Mouse (Mus musculus) heart, embryonic 13.5 days (tissue): ENCODE data around the gene Hcn4. TPM values are rescaled to one million over a fixed set of nuclear protein-coding genes. Genes with fewer than 3 reads are reported as not detected.

Experiments
- ATAC-seq: fragments of 200-750 bp; cut with Nextera tagmentation; 2 replicates; pipeline ENCODE4 v1.8.0; 2017; ENCODE audit warnings: moderate TSS enrichment; ENCODE audit not compliant: insufficient number of reproducible peaks, low FRiP score, low TSS enrichment; ENCODE audit errors: extremely low read depth
- H3K27ac ChIP-seq: fragments of 300-500 bp; sonication (generic); replicated peaks from 2 replicates; pipeline ENCODE4 v1.5.1; 2015; ENCODE audit warnings: moderate library complexity, mild to moderate bottlenecking, inconsistent platforms
- H3K27me3 ChIP-seq: fragments of 300-500 bp; sonication (generic); replicated peaks from 2 replicates; pipeline ENCODE4 v1.6.1; 2015; ENCODE audit warnings: mild to moderate bottlenecking, inconsistent platforms
- H3K36me3 ChIP-seq: fragments of 300-500 bp; sonication (generic); 2 replicates; pipeline ENCODE4 v1.6.1; 2015; ENCODE audit warnings: mild to moderate bottlenecking, inconsistent platforms
- H3K4me1 ChIP-seq: fragments of 300-500 bp; sonication (generic); 2 replicates; pipeline ENCODE4 v1.6.1; 2015; ENCODE audit warnings: inconsistent platforms
- H3K4me2 ChIP-seq: fragments of 300-500 bp; sonication (generic); 2 replicates; pipeline ENCODE4 v1.6.1; 2015; ENCODE audit warnings: inconsistent platforms, mild to moderate bottlenecking, moderate library complexity
- H3K4me3 ChIP-seq: fragments of 300-500 bp; sonication (generic); 2 replicates; pipeline ENCODE4 v1.5.1; 2015; ENCODE audit warnings: moderate library complexity, mild to moderate bottlenecking, inconsistent platforms
- H3K9ac ChIP-seq: fragments of 300-500 bp; sonication (generic); 2 replicates; pipeline ENCODE4 v1.6.1; 2015; ENCODE audit warnings: inconsistent platforms, mild to moderate bottlenecking, moderate library complexity
- H3K9me3 ChIP-seq: fragments of 300-500 bp; sonication (generic); 2 replicates; pipeline ENCODE4 v1.6.1; 2016; ENCODE audit warnings: inconsistent platforms
- WGBS: fragments of 180-500 bp; shearing (Covaris S2); methylation state at CpG from one replicate; pipeline ENCODE4 v1.1.7; 2015; ENCODE audit warnings: mixed read lengths; 5-methylcytosine and 5-hydroxymethylcytosine counted together
- polyA plus RNA-seq: library from polyadenylated mRNA; unstranded; fragments of >200 nt; fragmentation: Nextera tagmentation; extraction: Ambion mirVana; gene quantifications from 2 replicates; pipeline ENCODE4 v1.2.1, GENCODE M21; 2015

The Hcn4 gene
- polyA plus RNA-seq, 1 experiment from 2014 or later: 1.8 TPM

DNA sequence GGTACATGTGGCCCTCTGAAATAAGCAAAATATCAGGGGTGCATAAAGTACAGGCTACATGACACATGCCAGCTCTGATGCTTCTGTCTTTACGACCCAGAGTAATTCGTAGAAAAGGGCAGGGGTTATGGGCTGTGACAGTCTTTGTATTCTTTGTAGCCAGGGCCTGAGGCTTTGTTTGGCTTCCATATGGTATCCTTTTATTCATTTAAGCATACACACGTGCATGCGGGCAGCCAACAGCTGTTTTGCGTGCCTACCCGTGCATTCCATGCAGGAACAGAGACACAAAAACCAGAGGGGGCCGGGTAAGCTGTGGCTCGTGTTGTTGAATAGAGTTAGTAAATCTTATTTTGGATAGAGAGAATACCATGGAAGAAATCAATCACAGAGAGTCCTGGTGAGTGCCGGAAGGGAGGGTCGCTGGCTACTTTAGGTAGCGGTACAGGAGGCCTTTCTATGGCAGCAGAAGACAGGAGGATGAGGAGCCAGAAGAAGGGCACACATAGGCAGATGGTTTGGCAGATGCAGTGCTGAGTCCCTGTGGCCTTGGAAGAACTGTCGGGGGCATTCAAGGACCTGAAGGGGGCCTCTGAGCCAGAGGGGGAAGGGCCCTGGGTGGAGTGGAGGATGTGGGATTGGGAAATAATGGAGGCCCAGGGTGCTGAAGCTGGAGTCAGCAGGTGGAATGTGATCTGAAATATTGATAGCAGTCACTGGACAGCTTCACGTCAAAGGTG lies 26.5 kb downstream of the Hcn4 start:
- no peak for ATAC-seq
- 79% methylated on average over 13 of the region's 13 CpGs for WGBS

DNA sequence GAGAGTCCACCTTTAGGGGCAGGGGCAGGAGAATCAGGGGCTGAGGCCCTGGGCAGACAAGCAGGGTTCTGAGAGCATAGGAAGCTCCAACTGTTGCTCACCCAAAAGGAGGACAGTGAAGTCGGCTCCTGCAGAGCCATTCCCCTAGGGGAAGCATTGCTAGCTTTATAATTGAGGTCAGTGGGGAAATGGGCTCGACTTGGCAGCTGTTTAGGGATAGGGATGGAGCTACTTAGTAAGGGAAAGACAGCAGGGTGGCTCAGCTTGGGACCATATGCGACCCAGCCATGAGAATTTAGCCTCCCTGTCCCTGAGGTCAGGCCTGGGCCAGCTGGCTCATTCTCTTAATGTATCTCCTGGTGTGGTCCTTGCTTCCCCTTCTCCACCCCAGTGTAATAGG lies 31.7 kb downstream of the Hcn4 start:
- peaks cover 32% of the 10 kb centered on the region for H3K36me3 ChIP-seq
- no peak for ATAC-seq

More for the DNA sequence above, 26.5 kb downstream of the Hcn4 start:
- H3K9ac ChIP-seq: no peak overlapping the region
- no peak overlapping the region for H3K27ac ChIP-seq
- no peak overlapping the region for H3K4me3 ChIP-seq
- peaks cover 34% of the 10 kb centered on the region for H3K4me1 ChIP-seq
- H3K9me3 ChIP-seq: no peaks in the 10 kb centered on the region
- H3K4me2 ChIP-seq: no peak overlapping the region
- H3K27me3 ChIP-seq: no peaks in the 10 kb centered on the region; the same call in 1 of the 2 replicates
- peaks cover 6% of the 10 kb centered on the region; the same call in 1 of the 2 replicates for H3K36me3 ChIP-seq

DNA sequence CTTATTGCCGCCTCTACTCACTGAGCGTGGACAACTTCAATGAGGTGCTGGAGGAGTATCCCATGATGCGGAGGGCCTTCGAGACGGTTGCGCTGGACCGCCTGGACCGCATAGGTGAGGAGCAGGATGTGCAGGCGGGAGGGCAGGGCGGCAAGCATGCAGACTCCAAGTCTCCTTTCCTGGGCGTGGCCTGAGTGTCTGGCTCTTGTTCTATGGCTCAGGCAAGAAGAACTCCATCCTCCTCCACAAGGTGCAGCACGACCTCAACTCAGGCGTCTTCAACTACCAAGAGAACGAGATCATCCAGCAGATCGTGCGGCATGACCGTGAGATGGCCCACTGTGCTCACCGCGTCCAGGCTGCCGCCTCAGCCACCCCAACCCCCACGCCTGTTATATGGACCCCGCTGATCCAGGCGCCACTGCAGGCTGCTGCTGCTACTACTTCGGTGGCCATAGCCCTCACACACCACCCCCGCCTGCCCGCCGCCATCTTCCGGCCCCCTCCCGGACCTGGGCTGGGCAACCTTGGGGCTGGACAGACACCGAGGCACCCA lies 35.9 kb downstream of the Hcn4 start:
- H3K9ac ChIP-seq: no peak overlapping the region
- no peak for ATAC-seq
- H3K9me3 ChIP-seq: no peaks in the 10 kb centered on the region
- 38% methylated on average over 30 of the region's 30 CpGs for WGBS
- peaks cover 25% of the 10 kb centered on the region; the same call in 1 of the 2 replicates for H3K27me3 ChIP-seq
- H3K4me2 ChIP-seq: peak overlapping the region; percentile 48
- H3K4me1 ChIP-seq: peaks cover 10% of the 10 kb centered on the region
- peaks cover 33% of the 10 kb centered on the region for H3K36me3 ChIP-seq
- H3K4me3 ChIP-seq: peak overlapping the region; percentile 13; the same call in 1 of the 2 replicates
- H3K27ac ChIP-seq: no peak overlapping the region

More for the DNA sequence above, 31.7 kb downstream of the Hcn4 start:
- WGBS: 49% methylated on average over 3 of the region's 3 CpGs
- Histone ChIP-seq H3K27me3 (peaks cover 19% of the 10 kb centered on the region; the same call in 1 of the 2 replicates), H3K9ac (no peak overlapping the region), H3K4me2 (no peak overlapping the region), H3K27ac (no peak overlapping the region), H3K4me1 (peaks cover 8% of the 10 kb centered on the region), H3K9me3 (no peaks in the 10 kb centered on the region), H3K4me3 (no peak overlapping the region)

DNA sequence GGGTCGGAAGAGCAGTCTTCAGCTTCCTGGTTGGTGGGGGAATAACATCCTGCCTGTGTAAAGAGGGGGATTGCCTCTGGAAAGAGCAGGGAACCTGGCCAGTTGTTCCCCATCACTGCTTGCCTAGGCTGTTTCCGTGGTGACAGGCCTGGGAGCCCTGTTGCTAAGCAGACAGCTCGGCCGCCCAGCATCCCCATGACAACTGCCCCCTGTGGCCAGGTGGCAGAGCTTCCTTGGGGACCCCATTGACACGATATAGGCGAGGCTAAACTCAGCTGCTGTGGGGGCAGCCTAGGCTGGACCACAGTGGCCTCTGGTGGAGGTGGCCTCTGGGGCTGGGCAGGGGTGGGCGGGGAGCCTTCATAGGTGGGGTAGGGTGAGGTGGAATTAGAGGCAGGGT lies 40.6 kb downstream of the Hcn4 start:
- no peak for ATAC-seq
- H3K9me3 ChIP-seq: no peaks in the 10 kb centered on the region
- no peak overlapping the region for H3K4me2 ChIP-seq
- H3K27me3 ChIP-seq: peaks cover 17% of the 10 kb centered on the region; the same call in 1 of the 2 replicates
- H3K9ac ChIP-seq: no peak overlapping the region
- no peak overlapping the region for H3K4me3 ChIP-seq
- 33% methylated on average over 7 of the region's 7 CpGs for WGBS
- H3K36me3 ChIP-seq: 0 out of 2 replicates have a peak, but pooled peaks cover 10% of the 10 kb centered on the region
- peaks cover 8% of the 10 kb centered on the region for H3K4me1 ChIP-seq
- H3K27ac ChIP-seq: no peak overlapping the region

DNA sequence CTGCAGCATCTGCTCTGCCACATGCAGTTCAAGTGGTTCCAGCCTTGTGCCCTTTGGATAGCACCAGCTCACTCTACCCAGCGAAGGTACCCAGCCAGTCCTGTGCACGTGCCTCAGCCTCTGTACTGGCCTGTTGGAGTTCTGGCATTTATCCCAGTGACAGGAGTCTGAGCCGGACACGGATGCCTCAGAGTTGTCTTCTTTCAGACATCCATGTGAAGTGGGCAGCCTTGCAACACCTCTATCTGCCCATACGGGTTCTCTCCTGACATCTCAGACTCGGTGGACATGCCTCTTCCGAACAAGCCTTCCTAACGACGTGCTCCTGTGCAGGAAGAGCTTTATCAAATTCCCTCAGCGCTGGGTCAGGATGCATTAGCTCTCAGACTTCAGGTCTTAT lies 47.9 kb downstream of the Hcn4 start:
- no peaks in the 10 kb centered on the region for H3K27me3 ChIP-seq
- peaks cover 12% of the 10 kb centered on the region for H3K4me1 ChIP-seq
- H3K27ac ChIP-seq: no peak overlapping the region
- H3K36me3 ChIP-seq: peaks cover 22% of the 10 kb centered on the region
- H3K4me2 ChIP-seq: no peak overlapping the region
- H3K4me3 ChIP-seq: no peak overlapping the region
- WGBS: 23% methylated on average over 10 of the region's 10 CpGs
- no peak for ATAC-seq
- H3K9me3 ChIP-seq: no peaks in the 10 kb centered on the region
- no peak overlapping the region for H3K9ac ChIP-seq

DNA sequence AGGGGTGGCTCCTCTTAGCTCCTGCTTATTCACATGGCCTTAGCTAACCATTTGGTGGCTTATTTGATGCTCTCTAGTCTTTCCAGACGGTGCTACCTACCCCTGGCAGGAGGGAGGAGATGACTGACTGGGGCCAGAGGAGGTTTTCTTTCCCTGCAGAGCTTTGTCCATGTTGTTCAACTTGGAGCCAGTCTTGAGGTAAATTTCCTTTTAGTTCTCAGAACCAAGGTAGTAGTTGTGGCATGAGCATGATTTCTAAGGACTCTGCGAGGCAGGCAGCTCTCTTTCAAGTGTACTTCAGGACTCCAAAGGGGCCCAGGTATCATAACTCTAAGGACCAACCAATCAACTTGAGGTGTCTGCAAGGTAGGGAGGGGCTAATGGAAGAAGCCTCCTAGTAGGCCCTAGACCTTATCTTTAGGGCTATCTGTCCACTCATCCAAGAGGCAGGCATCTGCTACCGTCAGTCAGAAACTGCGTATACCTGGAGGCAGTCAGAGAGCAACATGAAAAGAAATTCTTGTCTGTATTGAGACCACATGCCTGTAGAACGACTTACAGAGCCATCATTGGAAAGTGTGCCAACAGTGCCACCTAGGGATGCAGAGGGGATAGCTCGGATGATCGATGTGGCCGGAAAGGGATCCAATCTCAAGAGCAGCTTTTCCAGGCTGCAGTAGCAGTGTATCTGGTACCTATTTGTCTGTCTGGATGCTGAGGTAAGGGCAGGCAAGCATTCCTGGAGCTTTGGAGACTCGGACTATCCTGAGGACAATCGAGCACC lies 50.5 kb downstream of the Hcn4 start:
- Histone ChIP-seq H3K4me1 (peaks cover 12% of the 10 kb centered on the region), H3K27ac (no peak overlapping the region), H3K4me2 (no peak overlapping the region), H3K27me3 (no peaks in the 10 kb centered on the region), H3K9ac (no peak overlapping the region), H3K9me3 (no peaks in the 10 kb centered on the region), H3K4me3 (no peak overlapping the region), H3K36me3 (peaks cover 47% of the 10 kb centered on the region)
- 34% methylated on average over 10 of the region's 10 CpGs for WGBS
- ATAC-seq: no peak

DNA sequence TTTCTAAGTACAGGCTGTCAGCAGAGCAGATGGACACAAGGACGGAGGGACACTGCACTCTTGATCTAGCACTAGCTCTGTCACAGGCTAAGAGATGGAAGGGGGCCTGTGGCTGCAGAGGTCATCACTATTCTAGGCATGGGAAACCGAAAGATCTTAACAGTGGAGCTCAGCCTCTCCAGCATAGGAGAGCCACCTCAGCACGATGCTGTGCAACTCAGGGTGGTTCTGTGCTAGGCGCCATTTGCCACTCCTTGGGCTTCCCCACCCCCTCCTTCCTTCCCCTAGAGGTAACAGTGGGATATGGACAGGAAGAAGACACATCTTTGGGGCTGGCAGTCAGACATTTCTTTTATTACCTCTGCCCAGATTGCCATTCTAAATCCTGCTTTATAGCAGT lies 51.1 kb downstream of the Hcn4 start:
- peaks cover 48% of the 10 kb centered on the region for H3K36me3 ChIP-seq
- no peaks in the 10 kb centered on the region for H3K27me3 ChIP-seq
- no peak overlapping the region for H3K4me2 ChIP-seq
- H3K9ac ChIP-seq: no peak overlapping the region
- ATAC-seq: no peak
- no peak overlapping the region for H3K27ac ChIP-seq
- WGBS: 76% methylated on average over 4 of the region's 4 CpGs
- no peak overlapping the region for H3K4me3 ChIP-seq
- H3K9me3 ChIP-seq: no peaks in the 10 kb centered on the region
- H3K4me1 ChIP-seq: peaks cover 12% of the 10 kb centered on the region

DNA sequence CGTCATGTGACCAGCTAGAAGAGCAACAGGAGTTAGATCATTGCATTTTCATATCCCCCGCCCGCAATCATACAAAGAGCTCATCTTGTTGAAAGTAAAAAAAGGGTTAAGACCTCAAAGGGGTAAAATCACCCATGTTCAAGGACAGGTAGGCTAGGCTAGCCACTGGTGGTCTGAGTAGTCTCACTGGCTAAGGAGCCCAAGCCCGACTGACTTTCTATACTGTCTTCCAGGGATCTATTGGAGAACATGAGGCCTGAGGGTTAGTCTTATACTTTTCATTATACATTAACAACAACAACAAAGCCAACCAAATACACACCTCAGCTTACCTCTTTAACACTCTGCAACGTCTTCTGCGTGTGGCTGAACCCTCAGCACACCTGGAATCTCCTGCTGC lies 52.2 kb downstream of the Hcn4 start:
- peaks cover 12% of the 10 kb centered on the region for H3K4me1 ChIP-seq
- ATAC-seq: no peak
- H3K36me3 ChIP-seq: peaks cover 57% of the 10 kb centered on the region
- no peak overlapping the region for H3K27ac ChIP-seq
- no peak overlapping the region for H3K4me3 ChIP-seq
- no peaks in the 10 kb centered on the region for H3K27me3 ChIP-seq
- no peaks in the 10 kb centered on the region for H3K9me3 ChIP-seq
- H3K9ac ChIP-seq: no peak overlapping the region
- WGBS: 83% methylated on average over 6 of the region's 6 CpGs
- H3K4me2 ChIP-seq: no peak overlapping the region

DNA sequence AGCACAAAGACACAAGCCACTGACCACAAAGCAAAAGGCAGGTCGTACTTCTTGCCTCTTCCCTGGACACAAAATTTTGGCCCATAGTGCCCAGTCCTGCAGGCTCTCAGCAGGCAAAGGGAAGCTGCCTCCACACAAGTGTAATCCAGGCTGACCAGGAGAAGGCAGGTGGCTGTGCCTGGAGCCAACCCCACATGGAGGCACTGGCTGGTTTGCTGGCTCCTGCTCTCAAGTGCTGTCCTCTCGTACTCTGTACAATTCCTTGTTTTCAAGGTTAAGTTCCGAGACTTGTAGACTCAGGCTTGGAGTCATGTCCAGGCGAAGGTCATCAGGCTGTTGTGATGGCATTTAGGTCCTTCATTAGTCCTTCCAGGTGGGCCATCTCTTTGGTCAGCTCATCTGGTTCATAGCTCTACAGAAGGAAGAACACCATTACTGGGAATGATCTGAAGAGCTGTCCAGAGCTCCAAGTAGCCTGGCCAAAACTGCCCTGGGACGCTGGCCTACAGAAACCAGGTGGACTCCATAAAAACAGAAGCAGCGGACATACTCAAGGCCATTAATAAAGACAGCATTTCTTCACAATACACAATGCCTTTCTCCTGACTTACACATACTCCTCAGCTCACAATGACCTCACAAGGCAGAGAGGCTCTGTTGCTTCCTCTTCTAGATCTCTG lies 53.9 kb downstream of the Hcn4 start:
- H3K9ac ChIP-seq: no peak overlapping the region
- H3K27me3 ChIP-seq: no peaks in the 10 kb centered on the region
- H3K4me1 ChIP-seq: no peaks in the 10 kb centered on the region
- H3K9me3 ChIP-seq: no peaks in the 10 kb centered on the region
- H3K27ac ChIP-seq: no peak overlapping the region
- ATAC-seq: no peak
- H3K4me2 ChIP-seq: no peak overlapping the region
- peaks cover 69% of the 10 kb centered on the region for H3K36me3 ChIP-seq
- no peak overlapping the region for H3K4me3 ChIP-seq
- 86% methylated on average over 6 of the region's 6 CpGs for WGBS

DNA sequence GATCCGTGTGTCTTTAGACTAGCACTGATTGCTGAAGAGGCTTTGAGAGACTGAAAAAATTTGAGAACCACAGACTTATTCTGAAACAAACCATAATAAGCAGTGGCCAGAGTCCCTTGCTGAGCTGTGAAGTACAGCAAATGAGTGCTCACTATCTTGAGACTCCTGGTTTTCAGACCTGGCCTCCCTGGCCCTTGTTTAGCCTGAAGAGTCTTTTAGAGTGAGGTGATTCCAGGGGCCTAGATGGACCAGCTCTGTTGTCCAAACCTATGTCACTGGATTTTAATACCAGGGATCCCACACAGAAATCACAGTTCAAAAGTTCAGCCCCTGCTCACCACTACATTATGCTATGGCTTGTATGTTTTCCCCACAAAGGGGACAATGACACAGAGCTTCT lies 56.6 kb downstream of the Hcn4 start:
- no peak overlapping the region for H3K4me3 ChIP-seq
- no peaks in the 10 kb centered on the region for H3K27me3 ChIP-seq
- H3K9ac ChIP-seq: no peak overlapping the region
- peaks cover 8% of the 10 kb centered on the region; the same call in 1 of the 2 replicates for H3K4me1 ChIP-seq
- WGBS: 76% methylated on average over 1 of the region's 1 CpGs
- H3K4me2 ChIP-seq: no peak overlapping the region
- H3K9me3 ChIP-seq: no peaks in the 10 kb centered on the region
- H3K27ac ChIP-seq: no peak overlapping the region
- H3K36me3 ChIP-seq: peaks cover 82% of the 10 kb centered on the region
- no peak for ATAC-seq

DNA sequence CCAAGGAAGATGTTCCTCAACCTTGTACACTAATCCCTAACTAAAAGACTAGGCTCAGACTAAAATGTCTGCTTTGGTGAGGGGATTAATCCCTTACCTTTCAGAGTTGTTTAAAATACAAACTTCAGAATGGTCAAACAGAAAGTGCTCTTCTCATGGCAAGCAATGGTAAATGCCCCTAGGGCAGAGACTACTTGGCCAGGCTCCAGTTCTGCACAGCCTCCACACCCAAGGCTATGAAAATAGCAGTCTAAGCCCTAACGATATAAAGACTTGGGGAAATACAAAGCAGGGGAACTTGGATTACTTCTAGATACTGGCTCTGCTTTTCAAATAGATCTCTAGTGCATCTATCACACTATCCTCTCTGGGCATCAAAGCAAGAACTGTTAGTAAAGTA lies 59.5 kb downstream of the Hcn4 start:
- Histone ChIP-seq H3K4me1 (peaks cover 15% of the 10 kb centered on the region), H3K9ac (no peak overlapping the region), H3K27ac (no peak overlapping the region), H3K4me2 (no peak overlapping the region), H3K4me3 (no peak overlapping the region), H3K9me3 (no peaks in the 10 kb centered on the region), H3K27me3 (no peaks in the 10 kb centered on the region), H3K36me3 (peaks cover 73% of the 10 kb centered on the region)
- no peak for ATAC-seq
- WGBS: 38% methylated on average over 1 of the region's 1 CpGs
